ENCODE assay signal across 7 mouse cellular contexts in genomic region chr1:161999338-161999737, GRCm38 (mm10). TPM values are rescaled to one million over a fixed set of nuclear protein-coding genes. Genes with fewer than 3 reads are reported as not detected.
DNase-seq lines count a peak whose midpoint lies in the region; ATAC-seq and TF ChIP-seq lines count a peak whose summit lies in the region.

No protein-coding gene starts in this region.

- no peak overlapping the region for H3K4me2 ChIP-seq in midbrain, embryonic 11.5 days
- H3K4me2 ChIP-seq in midbrain, embryonic 14.5 days (ENCODE audit: low read length) = no peak overlapping the region
- H3K4me2 ChIP-seq in hindbrain, embryonic 16.5 days (ENCODE audit: low read length) = no peak overlapping the region
- no peak overlapping the region for H3K4me2 ChIP-seq in neural tube, embryonic 14.5 days (ENCODE audit: low read depth, low read length)

- WGBS in midbrain, embryonic 11.5 days = 48% methylated on average over 5 of the region's 5 CpGs
- 46% methylated on average over 5 of the region's 5 CpGs for WGBS in midbrain, embryonic 14.5 days
- WGBS in hindbrain, embryonic 16.5 days = 44% methylated on average over 5 of the region's 5 CpGs
- 44% methylated on average over 5 of the region's 5 CpGs for WGBS in neural tube, embryonic 14.5 days

- no peak for TF ChIP-seq CTCF in embryonic fibroblast, embryonic 13.5 days (IDR thresholded peaks at IDR 0.05; ENCODE audit: borderline replicate concordance, insufficient read depth, low read length)

- no peak for TF ChIP-seq POLR2A in embryonic fibroblast, embryonic 13.5 days (IDR thresholded peaks at IDR 0.05; ENCODE audit: low read depth, low read length)

- peaks cover 8% of the 10 kb centered on the region; the same call in 1 of the 2 replicates for H3K4me1 ChIP-seq in midbrain, embryonic 11.5 days (ENCODE audit: control insufficient read depth, insufficient read depth, low read length)
- 0 out of 2 replicates have a peak, but pooled peaks cover 4% of the 10 kb centered on the region for H3K4me1 ChIP-seq in midbrain, embryonic 14.5 days (ENCODE audit: control insufficient read depth, insufficient read depth, low read length)
- H3K4me1 ChIP-seq in embryonic fibroblast, embryonic 13.5 days (ENCODE audit: control insufficient read depth, insufficient read depth, low read length) = peaks cover 17% of the 10 kb centered on the region
- H3K4me1 ChIP-seq in hindbrain, embryonic 16.5 days (ENCODE audit: control insufficient read depth, insufficient read depth, low read depth, low read length) = peaks cover 5% of the 10 kb centered on the region; the same call in 1 of the 2 replicates
- peaks cover 15% of the 10 kb centered on the region for H3K4me1 ChIP-seq in neural tube, embryonic 14.5 days (ENCODE audit: control insufficient read depth, insufficient read depth, low read length)

- H3K9ac ChIP-seq in midbrain, embryonic 11.5 days (ENCODE audit: low read length) = peak overlapping the region; percentile 54
- no peak overlapping the region for H3K9ac ChIP-seq in midbrain, embryonic 14.5 days (replicated peaks; ENCODE audit: low read length)
- peak overlapping the region; percentile 12; the same call in 1 of the 2 replicates for H3K9ac ChIP-seq in hindbrain, embryonic 16.5 days (ENCODE audit: low read depth, low read length)
- H3K9ac ChIP-seq in neural tube, embryonic 14.5 days (replicated peaks; ENCODE audit: low read depth, low read length) = 0 out of 2 replicates have a peak overlapping the region, but pooled peaks have one; percentile 3

- no peaks in the 10 kb centered on the region for H3K36me3 ChIP-seq in midbrain, embryonic 11.5 days (ENCODE audit: control insufficient read depth, insufficient read depth, low read length)
- H3K36me3 ChIP-seq in midbrain, embryonic 14.5 days (ENCODE audit: control insufficient read depth, insufficient read depth, low read length) = 0 out of 2 replicates have a peak, but pooled peaks cover 3% of the 10 kb centered on the region
- no peaks in the 10 kb centered on the region for H3K36me3 ChIP-seq in hindbrain, embryonic 16.5 days (ENCODE audit: control insufficient read depth, insufficient read depth, low read length)
- no peaks in the 10 kb centered on the region for H3K36me3 ChIP-seq in neural tube, embryonic 14.5 days (ENCODE audit: control insufficient read depth, insufficient read depth, low read length)

- no peak overlapping the region for H3K4me3 ChIP-seq in midbrain, embryonic 11.5 days (ENCODE audit: low read depth, low read length)
- H3K4me3 ChIP-seq in midbrain, embryonic 14.5 days (replicated peaks; ENCODE audit: low read depth, low read length) = no peak overlapping the region
- no peak overlapping the region for H3K4me3 ChIP-seq in embryonic fibroblast, embryonic 13.5 days (ENCODE audit: insufficient read depth, low read length)
- no peak overlapping the region for H3K4me3 ChIP-seq in hindbrain, embryonic 16.5 days (ENCODE audit: low read length)
- no peak overlapping the region for H3K4me3 ChIP-seq in neural tube, embryonic 14.5 days (ENCODE audit: low read depth, low read length)

- no peaks in the 10 kb centered on the region for H3K9me3 ChIP-seq in midbrain, embryonic 11.5 days (ENCODE audit: control insufficient read depth, low read length)
- H3K9me3 ChIP-seq in midbrain, embryonic 14.5 days (ENCODE audit: control insufficient read depth, low read length) = no peaks in the 10 kb centered on the region
- no peaks in the 10 kb centered on the region for H3K9me3 ChIP-seq in hindbrain, embryonic 16.5 days (ENCODE audit: control insufficient read depth, low read length)
- no peaks in the 10 kb centered on the region for H3K9me3 ChIP-seq in neural tube, embryonic 14.5 days (ENCODE audit: control insufficient read depth, low read length)

- H3K27me3 ChIP-seq in midbrain, embryonic 11.5 days (ENCODE audit: control insufficient read depth, insufficient read depth, low read length) = no peaks in the 10 kb centered on the region
- H3K27me3 ChIP-seq in midbrain, embryonic 14.5 days (ENCODE audit: control insufficient read depth, insufficient read depth, low read length) = no peaks in the 10 kb centered on the region
- no peaks in the 10 kb centered on the region for H3K27me3 ChIP-seq in hindbrain, embryonic 16.5 days (replicated peaks; ENCODE audit: control insufficient read depth, insufficient read depth, low read length)
- H3K27me3 ChIP-seq in neural tube, embryonic 14.5 days (ENCODE audit: control insufficient read depth, insufficient read depth, low read length) = no peaks in the 10 kb centered on the region

- DNase-seq in midbrain, embryonic 11.5 days (ENCODE audit: low spot score, missing footprints) = no peak
- DNase-seq in midbrain, embryonic 14.5 days = no peak
- DNase-seq in adipocyte (ENCODE audit: low spot score) = no peak
- DNase-seq in layer of hippocampus, adult 9-11 months = no peak

- peak; percentile 31; the same call in 1 of the 2 replicates for ATAC-seq in midbrain, embryonic 11.5 days (ENCODE audit: low FRiP score)
- ATAC-seq in midbrain, embryonic 14.5 days (ENCODE audit: low FRiP score, low TSS enrichment) = no peak
- ATAC-seq in hindbrain, embryonic 16.5 days = no peak
- no peak for ATAC-seq in neural tube, embryonic 14.5 days (ENCODE audit: low read depth)

- H3K27ac ChIP-seq in midbrain, embryonic 11.5 days (ENCODE audit: low read depth, low read length) = no peak overlapping the region
- H3K27ac ChIP-seq in midbrain, embryonic 14.5 days (replicated peaks; ENCODE audit: low read depth, low read length) = no peak overlapping the region; the same call in 1 of the 2 replicates
- H3K27ac ChIP-seq in embryonic fibroblast, embryonic 13.5 days (ENCODE audit: insufficient read depth, low read length) = peak overlapping the region; percentile 100
- peak overlapping the region; percentile 13; the same call in 1 of the 2 replicates for H3K27ac ChIP-seq in hindbrain, embryonic 16.5 days (ENCODE audit: low read depth, low read length)
- peak overlapping the region; percentile 74 for H3K27ac ChIP-seq in neural tube, embryonic 14.5 days (ENCODE audit: low read depth, low read length)

RNA-seq across cellular contexts. Expression of gene 4930558K02Rik, which starts 19.9 kb away (rescaled TPM):
- polyA plus RNA-seq in midbrain, embryonic 11.5 days (2014; fragmentation: Nextera tagmentation; extraction: Ambion mirVana) = not detected in 2 replicates
- polyA plus RNA-seq in midbrain, embryonic 14.5 days (2014; fragmentation: Nextera tagmentation; extraction: Ambion mirVana) = not detected in 2 replicates
- polyA plus RNA-seq in embryonic fibroblast, embryonic 13.5 days (2011; ENCODE audit: insufficient read length, low read depth, missing spikeins) = not detected in 2 replicates
- 0.25 TPM in 1 of 2 replicates, not detected in the other for polyA plus RNA-seq in hindbrain, embryonic 16.5 days (2015; fragmentation: Nextera tagmentation; extraction: Ambion mirVana)
- 0.20 TPM in 1 of 2 replicates, not detected in the other for polyA plus RNA-seq in neural tube, embryonic 14.5 days (2014; fragmentation: Nextera tagmentation; extraction: Ambion mirVana)

RNA-seq across cellular contexts. Expression of gene Pigc, which starts 30.4 kb away (rescaled TPM):
- polyA plus RNA-seq in midbrain, embryonic 11.5 days (2014; fragmentation: Nextera tagmentation; extraction: Ambion mirVana) = 33.3 and 35.7 TPM in 2 replicates
- 32.2 and 36.0 TPM in 2 replicates for polyA plus RNA-seq in midbrain, embryonic 14.5 days (2014; fragmentation: Nextera tagmentation; extraction: Ambion mirVana)
- polyA plus RNA-seq in embryonic fibroblast, embryonic 13.5 days (2011; ENCODE audit: insufficient read length, low read depth, missing spikeins) = 31.0 and 38.6 TPM in 2 replicates
- polyA plus RNA-seq in hindbrain, embryonic 16.5 days (2015; fragmentation: Nextera tagmentation; extraction: Ambion mirVana) = 36.2 and 37.1 TPM in 2 replicates
- polyA plus RNA-seq in neural tube, embryonic 14.5 days (2014; fragmentation: Nextera tagmentation; extraction: Ambion mirVana) = 32.8 and 35.4 TPM in 2 replicates

Comparison
In these comparisons a context has a peak if more than half of its experiments do, and no peak if none do; other contexts are left out.
1. H3K27ac ChIP-seq: peak in embryonic fibroblast, embryonic 13.5 days (single experiment), hindbrain, embryonic 16.5 days (single experiment) and neural tube, embryonic 14.5 days (single experiment); none in midbrain, embryonic 11.5 days (single experiment) and midbrain, embryonic 14.5 days (single experiment).